Mouse (Mus musculus): ENCODE measurements at regions not wholly inside any gene's neighbourhood (a gene's known extent, or its start where the extent isn't known, plus 50 kb on each side); places are given as distances from the start of the nearest gene placed in this dataset.

- Histone ChIP-seq H3K4me3 (no peak overlapping the region), H3K4me2 (replicated peaks) (no peak overlapping the region), H3K36me3 (no peaks in the 10 kb centered on the region), H3K9me3 (no peaks in the 10 kb centered on the region), H3K27ac (replicated peaks) (0 out of 2 replicates have a peak overlapping the region, but pooled peaks have one; percentile 17), H3K27me3 (no peaks in the 10 kb centered on the region), H3K9ac (replicated peaks) (no peak overlapping the region), H3K4me1 (peaks cover 30% of the 10 kb centered on the region)
- 60% methylated on average over 9 of the region's 9 CpGs for WGBS
- no peak for ATAC-seq (replicated peaks)
Measured at GRCm38 (mm10) chr14:31930367-31930766, 98.4 kb upstream of the Galnt15 start.

GRCm38 (mm10) chr14:31931971-31932370 lies 96.8 kb upstream of the Galnt15 start:
- Histone ChIP-seq H3K9me3 (no peaks in the 10 kb centered on the region), H3K27me3 (no peaks in the 10 kb centered on the region), H3K9ac (replicated peaks) (no peak overlapping the region), H3K36me3 (no peaks in the 10 kb centered on the region), H3K4me1 (peaks cover 31% of the 10 kb centered on the region), H3K4me2 (replicated peaks) (no peak overlapping the region), H3K27ac (replicated peaks) (no peak overlapping the region), H3K4me3 (no peak overlapping the region)
- ATAC-seq (replicated peaks): no peak
- 74% methylated on average over 5 of the region's 5 CpGs for WGBS

- H3K9ac ChIP-seq (replicated peaks): peak overlapping the region; percentile 56
- H3K9me3 ChIP-seq: no peaks in the 10 kb centered on the region
- peak overlapping the region; percentile 42 for H3K4me3 ChIP-seq
- H3K27ac ChIP-seq (replicated peaks): peak overlapping the region; percentile 98
- ATAC-seq (replicated peaks): peak; percentile 84
- no peaks in the 10 kb centered on the region for H3K27me3 ChIP-seq
- H3K4me1 ChIP-seq: peaks cover 31% of the 10 kb centered on the region
- H3K4me2 ChIP-seq (replicated peaks): peak overlapping the region; percentile 62
- WGBS: under 1% methylated on average over 9 of the region's 9 CpGs
- H3K36me3 ChIP-seq: no peaks in the 10 kb centered on the region
Measured at GRCm38 (mm10) chr14:31933441-31933840, 95.3 kb upstream of the Galnt15 start.

GRCm38 (mm10) chr14:31933841-31934271 lies 94.9 kb upstream of the Galnt15 start:
- peak; percentile 95 for ATAC-seq (replicated peaks)
- Histone ChIP-seq H3K9ac (replicated peaks) (peak overlapping the region; percentile 56), H3K4me2 (replicated peaks) (peak overlapping the region; percentile 62), H3K27me3 (no peaks in the 10 kb centered on the region), H3K4me3 (peak overlapping the region; percentile 42), H3K4me1 (peaks cover 31% of the 10 kb centered on the region), H3K27ac (replicated peaks) (peak overlapping the region; percentile 98), H3K36me3 (no peaks in the 10 kb centered on the region), H3K9me3 (no peaks in the 10 kb centered on the region)
- WGBS: 1% methylated on average over 12 of the region's 13 CpGs

- H3K4me3 ChIP-seq: peak overlapping the region; percentile 42
- no peaks in the 10 kb centered on the region for H3K9me3 ChIP-seq
- H3K27me3 ChIP-seq: no peaks in the 10 kb centered on the region
- peak overlapping the region; percentile 62 for H3K4me2 ChIP-seq (replicated peaks)
- H3K36me3 ChIP-seq: no peaks in the 10 kb centered on the region
- peaks cover 31% of the 10 kb centered on the region for H3K4me1 ChIP-seq
- peak overlapping the region; percentile 98 for H3K27ac ChIP-seq (replicated peaks)
- ATAC-seq (replicated peaks): peak; percentile 73
- peak overlapping the region; percentile 56 for H3K9ac ChIP-seq (replicated peaks)
- WGBS: 0% methylated on average over 6 of the region's 6 CpGs
Measured at GRCm38 (mm10) chr14:31934321-31934720, 94.5 kb upstream of the Galnt15 start.

GRCm38 (mm10) chr14:31934771-31935170 lies 94.0 kb upstream of the Galnt15 start:
- H3K9ac ChIP-seq (replicated peaks): peak overlapping the region; percentile 56; the same call in 1 of the 2 replicates
- 2% methylated on average over 3 of the region's 3 CpGs for WGBS
- H3K9me3 ChIP-seq: no peaks in the 10 kb centered on the region
- H3K27ac ChIP-seq (replicated peaks): peak overlapping the region; percentile 98
- H3K4me3 ChIP-seq: peak overlapping the region; percentile 42
- no peak for ATAC-seq (replicated peaks)
- no peaks in the 10 kb centered on the region for H3K36me3 ChIP-seq
- no peaks in the 10 kb centered on the region for H3K27me3 ChIP-seq
- H3K4me1 ChIP-seq: peaks cover 31% of the 10 kb centered on the region
- H3K4me2 ChIP-seq (replicated peaks): peak overlapping the region; percentile 62

GRCm38 (mm10) chr14:31935411-31935810 lies 93.4 kb upstream of the Galnt15 start:
- Histone ChIP-seq H3K4me1 (peaks cover 27% of the 10 kb centered on the region), H3K4me3 (no peak overlapping the region), H3K27me3 (no peaks in the 10 kb centered on the region), H3K9me3 (no peaks in the 10 kb centered on the region), H3K36me3 (no peaks in the 10 kb centered on the region), H3K9ac (replicated peaks) (no peak overlapping the region), H3K4me2 (replicated peaks) (no peak overlapping the region), H3K27ac (replicated peaks) (peak overlapping the region; percentile 98)
- WGBS: 43% methylated on average over 3 of the region's 3 CpGs
- no peak for ATAC-seq (replicated peaks)

GRCm38 (mm10) chr14:31936581-31936980 lies 92.2 kb upstream of the Galnt15 start:
- H3K4me1 ChIP-seq: peaks cover 22% of the 10 kb centered on the region
- no peak overlapping the region for H3K27ac ChIP-seq (replicated peaks)
- no peak for ATAC-seq (replicated peaks)
- H3K4me2 ChIP-seq (replicated peaks): no peak overlapping the region
- no peaks in the 10 kb centered on the region for H3K27me3 ChIP-seq
- H3K36me3 ChIP-seq: no peaks in the 10 kb centered on the region
- no peaks in the 10 kb centered on the region for H3K9me3 ChIP-seq
- no peak overlapping the region for H3K9ac ChIP-seq (replicated peaks)
- H3K4me3 ChIP-seq: no peak overlapping the region
- WGBS: 87% methylated on average over 3 of the region's 3 CpGs

GRCm38 (mm10) chr14:31940900-31941299 lies 87.9 kb upstream of the Galnt15 start:
- Histone ChIP-seq H3K4me1 (no peaks in the 10 kb centered on the region), H3K9ac (replicated peaks) (no peak overlapping the region), H3K9me3 (no peaks in the 10 kb centered on the region), H3K4me2 (replicated peaks) (no peak overlapping the region), H3K27me3 (no peaks in the 10 kb centered on the region), H3K4me3 (no peak overlapping the region), H3K36me3 (no peaks in the 10 kb centered on the region), H3K27ac (replicated peaks) (no peak overlapping the region)
- WGBS: 85% methylated on average over 6 of the region's 6 CpGs
- no peak for ATAC-seq (replicated peaks)

GRCm38 (mm10) chr14:31942266-31942960 lies 86.4 kb upstream of the Galnt15 start:
- H3K27ac ChIP-seq (replicated peaks): no peak overlapping the region
- H3K36me3 ChIP-seq: no peaks in the 10 kb centered on the region
- H3K4me3 ChIP-seq: no peak overlapping the region
- H3K4me1 ChIP-seq: peaks cover 3% of the 10 kb centered on the region; the same call in 1 of the 2 replicates
- no peaks in the 10 kb centered on the region for H3K9me3 ChIP-seq
- no peaks in the 10 kb centered on the region for H3K27me3 ChIP-seq
- no peak overlapping the region for H3K9ac ChIP-seq (replicated peaks)
- 64% methylated on average over 3 of the region's 3 CpGs for WGBS
- no peak overlapping the region for H3K4me2 ChIP-seq (replicated peaks)
- ATAC-seq (replicated peaks): no peak

GRCm38 (mm10) chr14:31944682-31945081 lies 84.1 kb upstream of the Galnt15 start:
- no peak for ATAC-seq (replicated peaks)
- Histone ChIP-seq H3K27ac (replicated peaks) (no peak overlapping the region), H3K4me3 (no peak overlapping the region), H3K4me2 (replicated peaks) (no peak overlapping the region), H3K9ac (replicated peaks) (no peak overlapping the region), H3K4me1 (peaks cover 5% of the 10 kb centered on the region; the same call in 1 of the 2 replicates), H3K27me3 (no peaks in the 10 kb centered on the region), H3K9me3 (no peaks in the 10 kb centered on the region), H3K36me3 (no peaks in the 10 kb centered on the region)
- 63% methylated on average over 6 of the region's 6 CpGs for WGBS

- Histone ChIP-seq H3K9me3 (no peaks in the 10 kb centered on the region), H3K36me3 (no peaks in the 10 kb centered on the region), H3K27me3 (no peaks in the 10 kb centered on the region), H3K4me3 (no peak overlapping the region), H3K4me2 (replicated peaks) (no peak overlapping the region), H3K4me1 (peaks cover 5% of the 10 kb centered on the region; the same call in 1 of the 2 replicates), H3K9ac (replicated peaks) (no peak overlapping the region), H3K27ac (replicated peaks) (no peak overlapping the region)
- ATAC-seq (replicated peaks): no peak
- 58% methylated on average over 7 of the region's 7 CpGs for WGBS
Measured at GRCm38 (mm10) chr14:31945125-31945524, 83.7 kb upstream of the Galnt15 start.

- 6% methylated on average over 1 of the region's 1 CpGs for WGBS
- 0 out of 2 replicates have a peak overlapping the region, but pooled peaks have one; percentile 9 for H3K27ac ChIP-seq (replicated peaks)
- no peaks in the 10 kb centered on the region for H3K9me3 ChIP-seq
- no peak overlapping the region for H3K4me3 ChIP-seq
- peaks cover 5% of the 10 kb centered on the region; the same call in 1 of the 2 replicates for H3K4me1 ChIP-seq
- no peaks in the 10 kb centered on the region for H3K27me3 ChIP-seq
- H3K4me2 ChIP-seq (replicated peaks): no peak overlapping the region
- no peaks in the 10 kb centered on the region for H3K36me3 ChIP-seq
- no peak for ATAC-seq (replicated peaks)
- H3K9ac ChIP-seq (replicated peaks): no peak overlapping the region
Measured at GRCm38 (mm10) chr14:31946032-31946431, 82.8 kb upstream of the Galnt15 start.

All from forebrain, embryonic 15.5 days (tissue).